Mouse (Mus musculus) stomach, embryonic 14.5 days (tissue): Measurements from ENCODE around the gene Krtap10-10. TPM values are rescaled to one million over a fixed set of nuclear protein-coding genes. Genes with fewer than 3 reads are reported as not detected.
"Not testable (repeated sequence)": the region's sequence is repeated elsewhere in the genome, so short reads cannot be mapped to it uniquely, and the experiment has no call there.

Source experiments
- ATAC-seq: fragments of 200-750 bp; cut with Nextera tagmentation; 2 replicates; pipeline ENCODE4 v1.8.0; 2017; ENCODE audit warnings: low read depth, moderate TSS enrichment; ENCODE audit not compliant: insufficient number of reproducible peaks, insufficient read depth, low FRiP score
- H3K27ac ChIP-seq: fragments of 300-500 bp; sonication (generic); 2 replicates; pipeline ENCODE4 v1.5.1; 2014; ENCODE audit warnings: mild to moderate bottlenecking, low read length, moderate library complexity, mixed read lengths
- H3K27me3 ChIP-seq: fragments of 300-500 bp; sonication (generic); 2 replicates; pipeline ENCODE4 v1.6.1; 2014; ENCODE audit warnings: low read length, control low read depth, mixed read lengths; ENCODE audit not compliant: control insufficient read depth, insufficient read depth
- H3K36me3 ChIP-seq: fragments of 300-500 bp; sonication (generic); 2 replicates; pipeline ENCODE4 v1.6.1; 2014; ENCODE audit warnings: mild to moderate bottlenecking, control low read depth, low read length, moderate library complexity, mixed read lengths; ENCODE audit not compliant: control insufficient read depth, insufficient read depth
- H3K4me1 ChIP-seq: fragments of 300-500 bp; sonication (generic); 2 replicates; pipeline ENCODE4 v1.6.1; 2014; ENCODE audit warnings: low read length, control low read depth, mixed read lengths; ENCODE audit not compliant: control insufficient read depth, insufficient read depth
- H3K4me2 ChIP-seq: fragments of 300-500 bp; sonication (generic); replicated peaks from 2 replicates; pipeline ENCODE4 v1.6.1; 2014; ENCODE audit warnings: low read depth, low read length, control low read depth
- H3K4me3 ChIP-seq: fragments of 300-500 bp; sonication (generic); 2 replicates; pipeline ENCODE4 v1.5.1; 2014; ENCODE audit warnings: low read depth, low read length, control low read depth
- H3K9ac ChIP-seq: fragments of 300-500 bp; sonication (generic); replicated peaks from 2 replicates; pipeline ENCODE4 v1.6.1; 2014; ENCODE audit warnings: low read depth, mild to moderate bottlenecking, control low read depth, low read length, moderate library complexity, mixed read lengths
- H3K9me3 ChIP-seq: fragments of 300-500 bp; sonication (generic); 2 replicates; pipeline ENCODE4 v1.6.1; 2016; ENCODE audit warnings: low read depth, low read length, control low read depth; ENCODE audit not compliant: control insufficient read depth
- WGBS: fragments of 180-500 bp; shearing (Covaris S2); extraction: QIAGEN DNeasy Blood & Tissue Kit; methylation state at CpG from one replicate; pipeline ENCODE4 v1.1.7; 2014; 5-methylcytosine and 5-hydroxymethylcytosine counted together
- polyA plus RNA-seq: library from polyadenylated mRNA; unstranded; fragments of >200 nt; fragmentation: Nextera tagmentation; extraction: Ambion mirVana; gene quantifications from 2 replicates; pipeline ENCODE4 v1.2.1, GENCODE M21; 2014

The Krtap10-10 gene
- polyA plus RNA-seq = not detected in 2 replicates

GRCm38 (mm10) chr10:77835647-77836046, at the start of gene Krtap10-10:
Gene Krtap10-10 (plus strand): TSS chr10:77835947.
- ATAC-seq = no peak
- Histone ChIP-seq H3K36me3 (no peaks in the 10 kb centered on the region), H3K9ac (no peak within 1 kb of the TSS), H3K27me3 (no peaks in the 10 kb centered on the region), H3K27ac (no peak within 1 kb of the TSS), H3K9me3 (no peaks in the 10 kb centered on the region), H3K4me3 (no peak within 1 kb of the TSS), H3K4me1 (no peaks in the 10 kb centered on the region), H3K4me2 (no peak within 1 kb of the TSS)
- 60% methylated on average over 9 of the region's 9 CpGs for WGBS

- ATAC-seq, H3K9me3 ChIP-seq: not testable (repeated sequence)
These were observed 47.9 kb upstream of the Krtap10-10 start, which contains the start of gene Gm7137 for GRCm38 (mm10) chr10:77787876-77788275. Gene Gm7137 (minus strand): TSS chr10:77788200.

DNA sequence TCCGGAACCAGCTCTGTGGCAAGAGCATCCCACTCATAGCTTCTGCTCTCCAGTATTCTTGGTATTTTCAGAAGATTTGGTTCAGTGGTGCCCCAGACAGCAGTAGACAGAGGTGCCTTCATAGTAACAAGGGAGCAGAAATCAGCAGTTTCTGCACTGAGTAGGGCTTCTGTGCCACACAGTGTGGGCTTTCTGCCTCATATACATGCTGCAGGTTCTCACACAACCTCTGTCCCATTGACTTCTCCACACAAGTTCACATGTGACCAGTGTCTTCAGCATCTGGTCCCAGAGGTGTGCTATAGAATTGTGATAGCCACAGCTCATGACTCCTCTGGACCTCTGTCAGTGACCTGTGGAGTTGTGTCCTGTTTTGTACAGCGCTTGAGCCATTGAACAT, 47.1 kb upstream of the Krtap10-10 start:
- WGBS = 87% methylated on average over 2 of the region's 2 CpGs
- H3K4me1 ChIP-seq = no peaks in the 10 kb centered on the region
- H3K4me3 ChIP-seq = no peak overlapping the region
- no peak overlapping the region for H3K4me2 ChIP-seq
- no peak overlapping the region for H3K27ac ChIP-seq
- H3K36me3 ChIP-seq = no peaks in the 10 kb centered on the region
- H3K9me3 ChIP-seq = no peaks in the 10 kb centered on the region
- no peak overlapping the region for H3K9ac ChIP-seq
- ATAC-seq = no peak
- H3K27me3 ChIP-seq = no peaks in the 10 kb centered on the region

More at GRCm38 (mm10) chr10:77787876-77788275, 47.9 kb upstream of the Krtap10-10 start, which contains the start of gene Gm7137:
- not testable (repeated sequence) for H3K4me2 ChIP-seq, H3K27me3 ChIP-seq, H3K4me3 ChIP-seq, H3K27ac ChIP-seq, H3K36me3 ChIP-seq, H3K4me1 ChIP-seq, H3K9ac ChIP-seq
- WGBS = 71% methylated on average over 1 of the region's 1 CpGs

DNA sequence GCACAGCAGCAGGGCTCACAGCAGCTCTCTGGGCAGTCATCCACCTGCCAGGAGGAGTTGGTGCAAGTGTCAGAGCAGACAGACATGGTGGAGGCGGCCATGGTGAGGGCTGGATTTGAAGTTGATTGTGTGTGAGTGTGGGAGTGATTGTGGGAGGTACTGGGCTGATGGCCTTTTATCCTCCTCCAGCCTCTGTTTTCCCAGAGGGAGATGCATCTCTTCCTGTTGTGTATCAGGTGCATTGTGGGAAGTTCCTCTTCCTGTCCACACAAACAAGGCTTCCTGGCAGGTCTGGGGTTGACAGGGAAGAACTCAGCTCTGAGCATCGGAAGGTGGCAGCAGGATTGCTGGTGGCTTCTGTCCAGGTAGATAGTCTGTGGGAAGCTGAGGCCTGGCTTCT, 40.8 kb upstream of the Krtap10-10 start, which contains the start of gene Gm9639:
Gm9639 (minus strand) TSS at position 101 of the 400 bp plus-strand sequence.
- 63% methylated on average over 2 of the region's 2 CpGs for WGBS
- Histone ChIP-seq H3K9ac (no peak within 1 kb of the TSS), H3K9me3 (no peaks in the 10 kb centered on the region), H3K4me3 (no peak within 1 kb of the TSS), H3K27me3 (no peaks in the 10 kb centered on the region), H3K36me3 (no peaks in the 10 kb centered on the region), H3K4me2 (no peak within 1 kb of the TSS), H3K4me1 (no peaks in the 10 kb centered on the region), H3K27ac (no peak within 1 kb of the TSS)
- no peak for ATAC-seq

GRCm38 (mm10) chr10:77797677-77798076, 38.1 kb upstream of the Krtap10-10 start:
- 21% methylated on average over 3 of the region's 3 CpGs for WGBS
- no peak overlapping the region for H3K4me3 ChIP-seq
- no peaks in the 10 kb centered on the region for H3K36me3 ChIP-seq
- H3K27me3 ChIP-seq = no peaks in the 10 kb centered on the region
- H3K9ac ChIP-seq = no peak overlapping the region
- H3K27ac ChIP-seq = no peak overlapping the region
- no peak for ATAC-seq
- H3K4me2 ChIP-seq = no peak overlapping the region
- H3K4me1 ChIP-seq = no peaks in the 10 kb centered on the region
- H3K9me3 ChIP-seq = no peaks in the 10 kb centered on the region

GRCm38 (mm10) chr10:77798164-77798920, 37.4 kb upstream of the Krtap10-10 start:
- not testable (repeated sequence) for H3K27ac ChIP-seq, H3K4me1 ChIP-seq, H3K27me3 ChIP-seq, ATAC-seq, H3K36me3 ChIP-seq, H3K4me2 ChIP-seq, H3K9me3 ChIP-seq, H3K9ac ChIP-seq, H3K4me3 ChIP-seq
- 32% methylated on average over 3 of the region's 3 CpGs for WGBS

DNA sequence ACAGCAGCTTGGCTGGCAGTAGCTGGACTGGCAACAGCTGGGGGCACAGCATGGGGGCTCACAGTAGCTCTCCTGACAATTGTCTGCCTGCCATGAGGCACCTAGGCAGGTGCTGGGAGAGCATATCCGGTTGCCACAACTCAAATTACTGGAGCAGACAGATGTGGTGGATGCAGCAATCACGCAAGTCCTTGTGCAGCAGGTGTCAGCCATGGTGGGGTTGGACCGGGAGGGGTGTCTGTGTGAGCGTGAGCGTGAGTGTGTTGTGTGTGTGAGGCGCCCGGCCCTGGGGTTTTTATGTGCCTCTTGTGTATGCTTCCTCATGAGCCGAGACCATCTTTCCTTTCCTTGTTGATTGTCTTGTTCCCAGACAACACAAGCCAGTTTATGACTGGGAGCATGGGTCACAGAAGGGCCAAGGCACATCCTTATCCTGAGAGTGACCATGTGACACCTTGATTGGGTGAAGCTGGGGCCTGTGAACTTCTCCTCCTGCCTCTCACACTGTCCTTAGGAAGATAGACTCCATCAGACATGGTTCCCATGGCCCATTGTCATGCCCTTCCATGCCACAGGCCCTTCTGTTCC, 36.7 kb upstream of the Krtap10-10 start, which contains the start of gene Gm19668:
Gm19668 (minus strand) TSS at position 213 of the 588 bp plus-strand sequence.
- WGBS = 60% methylated on average over 8 of the region's 8 CpGs
- Histone ChIP-seq H3K27me3 (no peaks in the 10 kb centered on the region), H3K4me3 (no peak within 1 kb of the TSS), H3K4me2 (no peak within 1 kb of the TSS), H3K9ac (no peak within 1 kb of the TSS), H3K4me1 (no peaks in the 10 kb centered on the region), H3K27ac (no peak within 1 kb of the TSS), H3K36me3 (no peaks in the 10 kb centered on the region), H3K9me3 (no peaks in the 10 kb centered on the region)
- no peak for ATAC-seq

- no peak for ATAC-seq
- no peaks in the 10 kb centered on the region for H3K27me3 ChIP-seq
- H3K9me3 ChIP-seq = no peaks in the 10 kb centered on the region
- no peak overlapping the region for H3K9ac ChIP-seq
- WGBS = 54% methylated on average over 3 of the region's 3 CpGs
- no peaks in the 10 kb centered on the region for H3K36me3 ChIP-seq
- H3K4me3 ChIP-seq = no peak overlapping the region
- no peak overlapping the region for H3K27ac ChIP-seq
- H3K4me1 ChIP-seq = no peaks in the 10 kb centered on the region
- H3K4me2 ChIP-seq = no peak overlapping the region
These were observed 31.7 kb upstream of the Krtap10-10 start for GRCm38 (mm10) chr10:77804095-77804494.
